Mouse (Mus musculus) cerebellum, postnatal 25 days (tissue): ENCODE data around the gene Cd300c.
A peak's percentile ranks its signal among the peaks of the same experiment; 100 is the strongest.
"Not testable (repeated sequence)": the region's sequence is repeated elsewhere in the genome, so short reads cannot be mapped to it uniquely, and the experiment has no call there.

ENCODE experiments used
- DNase-seq, 2 experiments: peaks; one replicate each; pipeline ENCODE4 v3.0.0; 2021; ENCODE audit warnings: mixed read lengths in 2 of 2

Cd300c gene

GRCm38 (mm10) chr11:114968752-114969207 is at the start of gene Cd300c:
Gene Cd300c, minus strand, starts transcription at chr11:114969157.
- no peak for DNase-seq

- DNase-seq: not testable (repeated sequence)
Measured at GRCm38 (mm10) chr11:115016093-115016492, 47.1 kb upstream of the Cd300c start, which contains the start of gene Cd300ld2. Gene Cd300ld2, minus strand, starts transcription at chr11:115016193.

GRCm38 (mm10) chr11:115004070-115004469 is 35.1 kb upstream of the Cd300c start:
- DNase-seq: no peak

- peak; percentile 28 to 39 for DNase-seq
Measured at GRCm38 (mm10) chr11:115001474-115002040, 32.6 kb upstream of the Cd300c start, which contains the start of gene Cd300c2. Gene Cd300c2, minus strand, starts transcription at chr11:115001880.

- no peak for DNase-seq
Measured at GRCm38 (mm10) chr11:114989793-114990192, 20.8 kb upstream of the Cd300c start, which contains the start of gene Cd300ld. Gene Cd300ld, minus strand, starts transcription at chr11:114989922.

GRCm38 (mm10) chr11:114981866-114982265 is 12.9 kb upstream of the Cd300c start:
- no peak for DNase-seq

GRCm38 (mm10) chr11:114972726-114973125 is 3.8 kb upstream of the Cd300c start:
- peak; percentile 25 to 55 for DNase-seq

GRCm38 (mm10) chr11:114965182-114965828 is 3.7 kb downstream of the Cd300c start:
- no peak for DNase-seq

GRCm38 (mm10) chr11:114960369-114960768 is 8.6 kb downstream of the Cd300c start:
- peak; percentile 15 to 31 for DNase-seq

- DNase-seq: peak; percentile 35 to 39
Measured at GRCm38 (mm10) chr11:114934144-114934543, 34.8 kb downstream of the Cd300c start, which contains the start of gene Cd300lb. Gene Cd300lb, minus strand, starts transcription at chr11:114934386.

- DNase-seq: peak in 1 of 2 experiments; percentile 10
Measured at GRCm38 (mm10) chr11:114933591-114933990, 35.4 kb downstream of the Cd300c start.

GRCm38 (mm10) chr11:114931041-114931440 is 37.9 kb downstream of the Cd300c start:
- DNase-seq: peak in 1 of 2 experiments; percentile 1

- DNase-seq: peak in 1 of 2 experiments; percentile 1
Measured at GRCm38 (mm10) chr11:114929581-114929980, 39.4 kb downstream of the Cd300c start.

- peak in 1 of 2 experiments; percentile 50 for DNase-seq
Measured at GRCm38 (mm10) chr11:114923961-114924360, 45.0 kb downstream of the Cd300c start.

GRCm38 (mm10) chr11:114922439-114922838 is 46.5 kb downstream of the Cd300c start:
- DNase-seq: peak; percentile 74 to 83

- DNase-seq: no peak
Measured at GRCm38 (mm10) chr11:114917120-114917519, 51.8 kb downstream of the Cd300c start.

- DNase-seq: no peak
Measured at GRCm38 (mm10) chr11:114914978-114915377, 54.0 kb downstream of the Cd300c start.

GRCm38 (mm10) chr11:114912847-114913246 is 56.1 kb downstream of the Cd300c start:
- peak; percentile 90 to 93 for DNase-seq

GRCm38 (mm10) chr11:114909538-114909937 is 59.4 kb downstream of the Cd300c start:
- peak in 1 of 2 experiments; percentile 32 for DNase-seq

GRCm38 (mm10) chr11:114908086-114908485 is 60.9 kb downstream of the Cd300c start:
- no peak for DNase-seq

GRCm38 (mm10) chr11:114907567-114907966 is 61.4 kb downstream of the Cd300c start:
- DNase-seq: no peak
